Mouse (Mus musculus) forebrain, embryonic 12.5 days (tissue): Measurements from ENCODE around the gene Zbtb6. TPM values are rescaled to one million over a fixed set of nuclear protein-coding genes. Genes with fewer than 3 reads are reported as not detected.

Experiments used
- ATAC-seq: fragments of 200-750 bp; cut with Nextera tagmentation; 2 replicates; pipeline ENCODE4 v1.8.0; 2017; ENCODE audit warnings: moderate TSS enrichment; ENCODE audit not compliant: low FRiP score
- H3K27ac ChIP-seq: fragments of 300-500 bp; sonication (generic); 2 replicates; pipeline ENCODE4 v1.5.1; 2016; ENCODE audit warnings: mild to moderate bottlenecking
- H3K27me3 ChIP-seq: fragments of 300-500 bp; sonication (generic); 2 replicates; pipeline ENCODE4 v1.6.1; 2016; ENCODE audit warnings: mild to moderate bottlenecking
- H3K36me3 ChIP-seq: fragments of 300-500 bp; sonication (generic); replicated peaks from 2 replicates; pipeline ENCODE4 v1.6.1; 2016; ENCODE audit warnings: mild to moderate bottlenecking
- H3K4me1 ChIP-seq: fragments of 300-500 bp; sonication (generic); 2 replicates; pipeline ENCODE4 v1.6.1; 2016
- H3K4me2 ChIP-seq: fragments of 300-500 bp; sonication (generic); 2 replicates; pipeline ENCODE4 v1.6.1; 2016; ENCODE audit warnings: mild to moderate bottlenecking, moderate library complexity
- H3K4me3 ChIP-seq: fragments of 300-500 bp; sonication (generic); replicated peaks from 2 replicates; pipeline ENCODE4 v1.5.1; 2016; ENCODE audit warnings: mild to moderate bottlenecking
- H3K9ac ChIP-seq: fragments of 300-500 bp; sonication (generic); 2 replicates; pipeline ENCODE4 v1.6.1; 2016; ENCODE audit warnings: mild to moderate bottlenecking
- H3K9me3 ChIP-seq: fragments of 300-500 bp; sonication (generic); 2 replicates; pipeline ENCODE4 v1.6.1; 2016
- WGBS: fragments of 180-500 bp; shearing (Covaris S2); methylation state at CpG from one replicate; pipeline ENCODE4 v1.1.7; 2016; 5-methylcytosine and 5-hydroxymethylcytosine counted together
- polyA plus RNA-seq: library from polyadenylated mRNA; unstranded; fragments of >200 nt; fragmentation: Nextera tagmentation; extraction: Ambion mirVana; gene quantifications from 2 replicates; pipeline ENCODE4 v1.2.1, GENCODE M21; 2016

Gene Zbtb6
- polyA plus RNA-seq, 1 experiment from 2014 or later, result 11.0 TPM

DNA sequence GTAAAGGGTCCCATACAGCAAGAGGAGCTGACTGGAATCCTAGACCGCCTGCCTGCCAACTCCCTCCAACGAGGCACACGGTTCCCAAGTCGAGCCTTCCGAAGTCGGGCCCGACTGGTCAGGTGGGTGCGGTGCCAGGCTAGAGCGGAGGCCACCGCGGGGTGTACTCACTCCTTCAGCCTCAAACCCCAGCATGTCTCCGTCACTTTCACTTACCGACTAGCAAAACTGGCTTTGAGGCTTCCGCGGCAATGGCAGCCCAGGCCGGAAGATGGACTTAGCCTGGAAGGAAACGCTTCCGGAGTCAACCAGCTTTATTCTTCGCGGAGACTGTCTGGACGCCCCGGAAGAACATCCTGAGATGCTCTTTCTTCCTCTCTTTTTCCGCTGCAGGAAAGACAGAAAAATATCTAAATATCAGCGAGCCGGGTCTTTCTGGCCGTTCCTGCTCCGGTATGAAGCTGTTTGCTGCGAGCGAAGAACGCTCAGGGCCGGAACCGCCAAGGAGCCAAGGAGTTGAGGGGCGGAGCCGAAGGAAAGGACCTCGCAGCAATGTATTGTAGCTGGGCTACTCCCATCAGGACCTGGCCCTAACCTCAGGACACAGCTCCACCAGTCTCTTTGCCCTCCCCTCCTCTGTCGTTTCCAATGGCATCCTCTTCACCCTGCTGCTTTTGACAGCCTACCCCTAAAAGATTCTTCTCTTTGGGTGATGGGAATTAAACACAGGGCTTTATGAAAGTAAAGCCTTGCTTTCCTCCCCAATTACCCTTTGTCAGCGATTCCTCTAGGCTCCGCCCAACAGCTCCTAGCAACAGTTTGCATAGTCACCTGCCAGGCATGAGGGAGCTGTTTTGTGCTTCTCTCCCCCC lies 12.1 kb downstream of the Zbtb6 start:
- H3K9ac ChIP-seq, result peak overlapping the region; percentile 80
- H3K4me1 ChIP-seq, result peaks cover 10% of the 10 kb centered on the region
- H3K36me3 ChIP-seq, result peaks cover 21% of the 10 kb centered on the region
- WGBS, result under 1% methylated on average over 38 of the region's 38 CpGs
- H3K4me2 ChIP-seq, result peak overlapping the region; percentile 81
- H3K27me3 ChIP-seq, result no peaks in the 10 kb centered on the region
- peak; percentile 94 for ATAC-seq
- H3K9me3 ChIP-seq, result no peaks in the 10 kb centered on the region
- peak overlapping the region; percentile 95 for H3K27ac ChIP-seq
- peak overlapping the region; percentile 83 for H3K4me3 ChIP-seq

GRCm38 (mm10) chr2:37423671-37424070 lies 19.3 kb downstream of the Zbtb6 start:
- no peak for ATAC-seq
- Histone ChIP-seq H3K9ac (no peak overlapping the region), H3K4me2 (no peak overlapping the region), H3K9me3 (no peaks in the 10 kb centered on the region), H3K27ac (no peak overlapping the region), H3K4me1 (peaks cover 14% of the 10 kb centered on the region), H3K36me3 (peaks cover 14% of the 10 kb centered on the region), H3K27me3 (no peaks in the 10 kb centered on the region), H3K4me3 (no peak overlapping the region)
- WGBS, result 62% methylated on average over 3 of the region's 3 CpGs

GRCm38 (mm10) chr2:37422306-37423304 lies 20.4 kb downstream of the Zbtb6 start, which contains the start of gene Rc3h2:
TSS of gene Rc3h2 (minus strand) at chr2:37422903.
- H3K27ac ChIP-seq, result peak within 1 kb of the TSS; percentile 98
- H3K9me3 ChIP-seq, result no peaks in the 10 kb centered on the region
- H3K4me3 ChIP-seq, result peak within 1 kb of the TSS; percentile 97
- peak within 1 kb of the TSS; percentile 66 for H3K4me2 ChIP-seq
- peak; percentile 98 for ATAC-seq
- peaks cover 7% of the 10 kb centered on the region; the same call in 1 of the 2 replicates for H3K36me3 ChIP-seq
- H3K4me1 ChIP-seq, result peaks cover 14% of the 10 kb centered on the region
- H3K9ac ChIP-seq, result peak within 1 kb of the TSS; percentile 99
- WGBS, result under 1% methylated on average over 70 of the region's 75 CpGs
- no peaks in the 10 kb centered on the region for H3K27me3 ChIP-seq

DNA sequence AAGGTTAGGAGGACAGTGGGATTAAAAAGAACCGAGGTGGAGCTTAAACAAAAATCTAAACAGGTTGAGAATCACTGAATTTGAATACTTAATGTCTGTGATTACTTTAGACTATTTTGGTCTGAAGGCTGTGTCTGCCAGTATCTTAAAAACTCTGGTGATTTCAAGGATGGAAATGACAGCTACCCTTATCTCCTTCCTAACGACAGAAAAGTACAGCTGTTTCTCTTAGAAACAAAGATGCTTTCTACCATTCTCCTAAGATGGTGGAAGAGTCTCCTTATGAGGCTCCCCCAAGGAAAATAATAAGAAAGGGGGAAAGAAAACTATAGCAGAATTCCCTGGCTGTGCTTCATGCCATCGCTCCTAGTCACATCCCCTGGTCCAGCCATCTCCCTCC lies 21.1 kb downstream of the Zbtb6 start:
- Histone ChIP-seq H3K4me3 (peak overlapping the region; percentile 97), H3K27me3 (no peaks in the 10 kb centered on the region), H3K36me3 (0 out of 2 replicates have a peak, but pooled peaks cover 4% of the 10 kb centered on the region), H3K9me3 (no peaks in the 10 kb centered on the region), H3K27ac (peak overlapping the region; percentile 98), H3K4me2 (peak overlapping the region; percentile 66), H3K4me1 (peaks cover 14% of the 10 kb centered on the region), H3K9ac (peak overlapping the region; percentile 99)
- 5% methylated on average over 3 of the region's 3 CpGs for WGBS
- ATAC-seq, result no peak

DNA sequence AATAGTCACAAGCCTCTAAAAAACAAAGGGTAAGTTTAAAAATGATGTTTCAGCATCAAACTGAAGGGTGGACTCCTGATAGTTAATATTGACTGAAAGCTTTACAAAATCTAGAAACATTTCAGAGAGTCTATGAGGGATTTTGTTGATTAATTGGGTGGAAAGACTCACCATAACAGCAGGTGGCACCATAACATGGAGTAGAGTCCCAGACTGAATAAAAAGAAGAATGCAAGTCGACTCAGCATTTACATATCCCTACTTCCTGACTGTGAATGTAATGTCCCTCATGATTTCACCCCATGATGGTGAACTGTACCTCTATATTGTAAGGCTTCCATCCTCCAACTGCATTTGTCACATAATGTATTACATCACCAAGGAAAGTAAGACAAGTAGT lies 47.4 kb downstream of the Zbtb6 start:
- H3K4me1 ChIP-seq, result no peaks in the 10 kb centered on the region
- ATAC-seq, result no peak
- H3K36me3 ChIP-seq, result peaks cover 34% of the 10 kb centered on the region
- 68% methylated on average over 1 of the region's 1 CpGs for WGBS
- no peaks in the 10 kb centered on the region for H3K9me3 ChIP-seq
- no peaks in the 10 kb centered on the region for H3K27me3 ChIP-seq
- H3K27ac ChIP-seq, result no peak overlapping the region
- no peak overlapping the region for H3K9ac ChIP-seq
- no peak overlapping the region for H3K4me3 ChIP-seq
- H3K4me2 ChIP-seq, result no peak overlapping the region

DNA sequence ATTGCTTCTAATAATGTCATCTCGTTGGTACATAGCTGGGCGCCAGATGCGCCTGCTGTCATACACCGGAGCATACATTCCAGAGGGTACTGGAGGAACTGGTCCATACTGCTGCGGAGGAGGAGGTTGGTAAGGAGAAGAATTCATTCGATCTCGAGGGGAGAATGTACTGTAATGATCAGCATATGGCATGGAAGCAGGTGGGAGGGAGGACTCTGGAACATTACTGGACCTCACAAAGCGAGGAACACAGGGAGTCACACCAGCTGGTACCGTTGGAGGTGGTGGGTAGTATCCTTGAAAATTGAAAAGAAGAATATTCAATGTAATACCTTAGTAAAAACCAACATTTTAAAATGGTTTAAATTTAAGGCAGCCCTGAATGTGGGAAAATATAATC lies 60.0 kb downstream of the Zbtb6 start:
- no peak overlapping the region for H3K4me2 ChIP-seq
- H3K9ac ChIP-seq, result no peak overlapping the region
- H3K27me3 ChIP-seq, result no peaks in the 10 kb centered on the region
- H3K27ac ChIP-seq, result no peak overlapping the region
- 97% methylated on average over 9 of the region's 9 CpGs for WGBS
- H3K4me1 ChIP-seq, result no peaks in the 10 kb centered on the region
- H3K9me3 ChIP-seq, result no peaks in the 10 kb centered on the region
- no peak overlapping the region for H3K4me3 ChIP-seq
- H3K36me3 ChIP-seq, result peaks cover 41% of the 10 kb centered on the region
- ATAC-seq, result no peak

DNA sequence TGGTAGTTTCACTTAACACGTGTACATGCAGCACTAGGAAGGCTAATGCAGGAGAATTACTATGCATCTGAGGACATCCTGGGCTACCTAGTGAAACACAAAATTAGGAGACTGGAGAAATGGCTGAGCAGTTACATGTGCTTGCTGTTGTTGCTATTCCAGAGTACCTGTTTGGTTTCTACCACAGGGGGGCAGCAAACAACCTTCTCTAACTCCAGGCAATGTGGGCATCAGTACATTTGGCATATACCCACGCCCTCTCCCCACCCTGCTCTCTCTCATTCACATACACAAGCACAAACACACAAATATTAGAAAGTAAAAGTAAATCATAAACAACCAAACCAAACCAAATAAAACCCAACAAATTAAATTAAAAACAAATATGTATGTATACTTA lies 62.8 kb downstream of the Zbtb6 start:
- ATAC-seq, result no peak
- no peak overlapping the region for H3K4me2 ChIP-seq
- no peaks in the 10 kb centered on the region for H3K4me1 ChIP-seq
- no peak overlapping the region for H3K27ac ChIP-seq
- H3K4me3 ChIP-seq, result no peak overlapping the region
- H3K9me3 ChIP-seq, result no peaks in the 10 kb centered on the region
- no peaks in the 10 kb centered on the region for H3K27me3 ChIP-seq
- H3K36me3 ChIP-seq, result peaks cover 51% of the 10 kb centered on the region
- no peak overlapping the region for H3K9ac ChIP-seq
- WGBS, result 79% methylated on average over 2 of the region's 2 CpGs

DNA sequence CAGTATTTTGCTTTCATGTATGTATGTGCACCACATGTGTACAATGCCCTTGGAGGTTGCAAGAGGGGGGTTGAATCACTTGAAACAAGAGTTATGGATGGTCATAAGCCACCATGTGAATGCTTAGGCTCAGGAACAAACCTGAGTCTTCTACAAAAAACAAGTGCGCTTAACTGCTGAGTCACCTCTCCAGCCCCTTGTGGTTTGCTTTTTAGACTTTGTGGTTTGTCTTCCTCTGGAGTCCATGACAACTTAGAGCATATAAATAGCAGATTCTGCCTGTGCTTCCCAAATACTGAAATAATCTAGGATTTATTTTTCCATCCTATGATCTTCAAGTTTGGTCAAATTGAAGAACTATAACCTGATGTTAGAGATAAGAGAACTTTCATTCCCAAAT lies 67.0 kb downstream of the Zbtb6 start:
- Histone ChIP-seq H3K36me3 (peaks cover 33% of the 10 kb centered on the region), H3K4me3 (no peak overlapping the region), H3K4me1 (no peaks in the 10 kb centered on the region), H3K9me3 (no peaks in the 10 kb centered on the region), H3K27me3 (no peaks in the 10 kb centered on the region), H3K27ac (no peak overlapping the region), H3K4me2 (no peak overlapping the region), H3K9ac (no peak overlapping the region)
- WGBS, result 100% methylated on average over 1 of the region's 1 CpGs
- no peak for ATAC-seq

Other genes with a start within 250 kb of the Zbtb6 start
- not detected in 2 replicates for gene Olfr366, start 231.6 kb downstream of the Zbtb6 start, polyA plus RNA-seq
- gene Olfr368, start 116.7 kb downstream of the Zbtb6 start, polyA plus RNA-seq, result not detected in 2 replicates
- gene Pdcl, start 83.8 kb downstream of the Zbtb6 start, polyA plus RNA-seq, result 73.7 and 77.6 TPM in 2 replicates
- 34.5 and 35.0 TPM in 2 replicates for gene Rc3h2, start 20.3 kb downstream of the Zbtb6 start, polyA plus RNA-seq
- 13.2 and 13.5 TPM in 2 replicates for gene Zbtb26, start within 50 bp of the Zbtb6 start, polyA plus RNA-seq
- 60.5 and 64.0 TPM in 2 replicates for gene Rabgap1, start 108 bp upstream of the Zbtb6 start, polyA plus RNA-seq
- gene Gpr21, start 73.2 kb upstream of the Zbtb6 start, polyA plus RNA-seq, result 5.2 and 6.8 TPM in 2 replicates